Mouse (Mus musculus): ENCODE results near the gene Txn2. TPM values are rescaled to one million over a fixed set of nuclear protein-coding genes. Genes with fewer than 3 reads are reported as not detected.
"Not testable (repeated sequence)": the region's sequence is repeated elsewhere in the genome, so short reads cannot be mapped to it uniquely, and the experiment has no call there.

Gene Txn2
- total and polyA plus RNA-seq, 2 experiments from 2014 or later: 39.9 to 182 TPM

DNA sequence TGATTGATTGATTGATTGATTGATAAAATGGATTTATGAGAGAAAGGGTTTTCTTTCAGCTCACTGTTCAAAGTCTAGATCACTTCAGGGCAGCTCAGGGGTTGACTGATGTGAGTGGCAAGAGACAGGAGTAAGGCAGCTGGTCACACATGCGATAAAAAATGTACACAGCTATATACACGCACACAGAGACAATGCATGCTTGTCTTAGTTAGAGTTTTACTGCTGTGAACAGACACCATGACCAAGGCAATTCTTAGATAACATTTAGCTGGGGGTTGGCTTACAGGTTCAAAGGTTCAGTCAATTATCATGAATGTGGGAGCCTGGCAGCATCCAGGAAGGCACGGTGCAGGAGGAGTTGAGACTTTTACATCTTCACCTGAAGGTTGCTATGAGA, 55.8 kb downstream of the Txn2 start:
- no peak for DNase-seq (ENCODE audit: low spot score)
- 86% methylated on average over 3 of the region's 3 CpGs for WGBS
- ATAC-seq (ENCODE audit: low FRiP score): no peak
- Histone ChIP-seq H3K36me3 (ENCODE audit: insufficient read depth, low read length) (no peaks in the 10 kb centered on the region), H3K4me3 (ENCODE audit: low read depth, low read length) (no peak overlapping the region), H3K4me1 (ENCODE audit: insufficient read depth, low read length) (no peaks in the 10 kb centered on the region), H3K27me3 (ENCODE audit: insufficient read depth, low read length) (no peaks in the 10 kb centered on the region), H3K4me2 (ENCODE audit: low read depth, low read length, poor library complexity, severe bottlenecking) (no peak overlapping the region), H3K9me3 (ENCODE audit: low read length) (no peaks in the 10 kb centered on the region), H3K27ac (ENCODE audit: low read depth, low read length) (no peak overlapping the region), H3K9ac (replicated peaks; ENCODE audit: low read length, poor library complexity, severe bottlenecking) (no peak overlapping the region)
- TF ChIP-seq CTCF (IDR thresholded peaks at IDR 0.05): no peak

DNA sequence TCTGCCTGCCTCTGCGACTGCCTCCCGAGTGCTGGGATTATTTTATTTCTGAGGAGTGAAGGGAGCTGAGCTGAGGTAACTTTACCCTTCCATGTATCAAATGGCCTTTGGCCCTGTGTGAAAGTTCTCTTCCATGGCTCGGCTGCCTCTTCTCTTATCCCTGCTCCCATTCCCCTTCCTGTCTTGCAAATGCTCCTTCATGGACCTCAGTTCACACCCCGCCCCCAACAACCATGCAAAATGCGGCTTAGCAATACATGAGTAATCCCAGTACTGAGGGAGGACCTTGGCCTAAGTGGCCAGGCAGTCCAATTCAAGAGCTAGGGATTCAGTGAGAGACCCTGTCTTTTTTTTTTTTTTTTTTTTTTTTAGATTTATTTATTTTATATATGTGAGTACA, 60.5 kb downstream of the Txn2 start:
- ATAC-seq (ENCODE audit: low FRiP score) (no peak), DNase-seq (ENCODE audit: low spot score) (no peak)
- Histone ChIP-seq H3K9me3 (ENCODE audit: low read length) (no peaks in the 10 kb centered on the region), H3K9ac (replicated peaks; ENCODE audit: low read length, poor library complexity, severe bottlenecking) (no peak overlapping the region), H3K4me1 (ENCODE audit: insufficient read depth, low read length) (no peaks in the 10 kb centered on the region), H3K4me2 (ENCODE audit: low read depth, low read length, poor library complexity, severe bottlenecking) (no peak overlapping the region), H3K27ac (ENCODE audit: low read depth, low read length) (no peak overlapping the region), H3K4me3 (ENCODE audit: low read depth, low read length) (no peak overlapping the region), H3K27me3 (ENCODE audit: insufficient read depth, low read length) (no peaks in the 10 kb centered on the region), H3K36me3 (ENCODE audit: insufficient read depth, low read length) (no peaks in the 10 kb centered on the region)
- TF ChIP-seq CTCF (IDR thresholded peaks at IDR 0.05): no peak
- 82% methylated on average over 5 of the region's 5 CpGs for WGBS

DNA sequence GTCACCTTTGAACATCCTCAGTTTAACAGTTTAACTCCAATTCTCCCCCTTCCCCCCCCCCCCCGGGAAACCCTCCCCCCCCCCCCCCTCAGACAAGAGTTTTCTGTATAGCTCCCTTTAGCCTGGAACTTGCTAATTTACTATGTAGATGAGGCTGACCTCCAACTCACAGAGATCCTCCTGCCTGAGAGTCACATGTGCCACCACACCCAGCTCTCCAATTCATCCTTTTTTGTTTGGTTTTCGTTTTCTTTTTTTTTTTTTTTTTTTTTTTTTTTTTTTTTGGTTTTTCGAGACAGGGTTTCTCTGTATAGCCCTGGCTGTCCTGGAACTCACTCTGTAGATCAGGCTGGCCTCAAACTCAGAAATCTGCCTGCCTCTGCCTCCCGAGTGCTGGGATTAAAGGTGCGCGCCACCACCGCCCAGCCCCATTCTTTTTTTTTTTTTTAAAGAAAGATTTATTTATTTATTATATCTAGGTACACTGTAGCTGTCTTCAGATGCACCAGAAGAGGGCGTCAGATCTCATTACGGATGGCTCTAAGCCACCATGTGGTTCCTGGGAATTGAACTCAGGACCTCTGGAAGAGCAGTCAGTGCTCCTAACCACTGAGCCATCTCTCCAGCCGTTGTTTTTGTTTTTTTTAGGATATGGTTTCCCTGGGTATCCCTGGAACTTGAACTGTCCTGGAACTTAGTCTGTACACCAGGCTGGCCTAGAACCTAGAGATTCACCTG, 61.4 kb downstream of the Txn2 start:
- not testable (repeated sequence) for H3K36me3 ChIP-seq (ENCODE audit: insufficient read depth, low read length); H3K4me2 ChIP-seq (ENCODE audit: low read depth, low read length, poor library complexity, severe bottlenecking); DNase-seq (ENCODE audit: low spot score); H3K27ac ChIP-seq (ENCODE audit: low read depth, low read length); ATAC-seq (ENCODE audit: low FRiP score); H3K4me3 ChIP-seq (ENCODE audit: low read depth, low read length); H3K4me1 ChIP-seq (ENCODE audit: insufficient read depth, low read length); H3K27me3 ChIP-seq (ENCODE audit: insufficient read depth, low read length); H3K9ac ChIP-seq (replicated peaks; ENCODE audit: low read length, poor library complexity, severe bottlenecking); H3K9me3 ChIP-seq (ENCODE audit: low read length)
- WGBS: 90% methylated on average over 8 of the region's 10 CpGs

GRCm38 (mm10) chr15:77866583-77867220, 62.1 kb downstream of the Txn2 start:
- H3K27me3 ChIP-seq (ENCODE audit: insufficient read depth, low read length): no peaks in the 10 kb centered on the region
- no peak overlapping the region for H3K4me3 ChIP-seq (ENCODE audit: low read depth, low read length)
- WGBS: 38% methylated on average over 11 of the region's 11 CpGs
- no peaks in the 10 kb centered on the region for H3K36me3 ChIP-seq (ENCODE audit: insufficient read depth, low read length)
- no peak for TF ChIP-seq CTCF (IDR thresholded peaks at IDR 0.05)
- no peaks in the 10 kb centered on the region for H3K9me3 ChIP-seq (ENCODE audit: low read length)
- no peak overlapping the region for H3K4me2 ChIP-seq (ENCODE audit: low read depth, low read length, poor library complexity, severe bottlenecking)
- no peak overlapping the region for H3K27ac ChIP-seq (ENCODE audit: low read depth, low read length)
- ATAC-seq (ENCODE audit: low FRiP score) (no peak), DNase-seq (ENCODE audit: low spot score) (peak; percentile 10)
- H3K9ac ChIP-seq (replicated peaks; ENCODE audit: low read length, poor library complexity, severe bottlenecking): no peak overlapping the region
- H3K4me1 ChIP-seq (ENCODE audit: insufficient read depth, low read length): no peaks in the 10 kb centered on the region

Other genes starting within 250 kb of the Txn2 start
- not detected in 2 replicates for gene Apol7e, start 230.1 kb downstream of the Txn2 start, total RNA-seq (2014; rRNA removed)
- gene Apol7e, start 230.1 kb downstream of the Txn2 start, polyA plus RNA-seq (2015; fragmentation: Nextera tagmentation; extraction: Ambion mirVana): not detected in 2 replicates
- 0.33 TPM in 1 of 2 replicates, not detected in the other for gene Apol9b, start 200.0 kb downstream of the Txn2 start, total RNA-seq (2014; rRNA removed)
- gene Apol9b, start 200.0 kb downstream of the Txn2 start, polyA plus RNA-seq (2015; fragmentation: Nextera tagmentation; extraction: Ambion mirVana): 0.43 TPM in 1 of 2 replicates, not detected in the other
- 0.19 TPM in 1 of 2 replicates, not detected in the other for gene Apol8, start 172.0 kb downstream of the Txn2 start, total RNA-seq (2014; rRNA removed)
- gene Apol8, start 172.0 kb downstream of the Txn2 start, polyA plus RNA-seq (2015; fragmentation: Nextera tagmentation; extraction: Ambion mirVana): 0.36 and 0.55 TPM in 2 replicates
- gene Myh9, start 86.8 kb downstream of the Txn2 start, total RNA-seq (2014; rRNA removed): 26.9 and 30.8 TPM in 2 replicates
- gene Myh9, start 86.8 kb downstream of the Txn2 start, polyA plus RNA-seq (2015; fragmentation: Nextera tagmentation; extraction: Ambion mirVana): 6.4 and 8.2 TPM in 2 replicates
- gene Foxred2, start 27.7 kb upstream of the Txn2 start, total RNA-seq (2014; rRNA removed): 23.9 and 31.0 TPM in 2 replicates
- gene Foxred2, start 27.7 kb upstream of the Txn2 start, polyA plus RNA-seq (2015; fragmentation: Nextera tagmentation; extraction: Ambion mirVana): 10.3 and 11.2 TPM in 2 replicates
- 133 and 142 TPM in 2 replicates for gene Eif3d, start 41.8 kb upstream of the Txn2 start, total RNA-seq (2014; rRNA removed)
- 154 and 160 TPM in 2 replicates for gene Eif3d, start 41.8 kb upstream of the Txn2 start, polyA plus RNA-seq (2015; fragmentation: Nextera tagmentation; extraction: Ambion mirVana)
- gene Cacng2, start 191.0 kb upstream of the Txn2 start, total RNA-seq (2014; rRNA removed): 22.3 and 22.6 TPM in 2 replicates
- gene Cacng2, start 191.0 kb upstream of the Txn2 start, polyA plus RNA-seq (2015; fragmentation: Nextera tagmentation; extraction: Ambion mirVana): 15.7 and 16.7 TPM in 2 replicates
- 29.5 and 37.3 TPM in 2 replicates for gene Ift27, start 245.1 kb upstream of the Txn2 start, total RNA-seq (2014; rRNA removed)
- 116 and 120 TPM in 2 replicates for gene Ift27, start 245.1 kb upstream of the Txn2 start, polyA plus RNA-seq (2015; fragmentation: Nextera tagmentation; extraction: Ambion mirVana)